Mouse (Mus musculus): ENCODE data around the gene Usp21. TPM values are rescaled to one million over a fixed set of nuclear protein-coding genes. Genes with fewer than 3 reads are reported as not detected.

The Usp21 gene
- polyA plus RNA-seq, 1 experiment = 48.4 TPM

GRCm38 (mm10) chr1:171265971-171266744, 21.6 kb downstream of the Usp21 start:
- DNase-seq (ENCODE audit: low spot score) = no peak

GRCm38 (mm10) chr1:171263666-171264461, 23.9 kb downstream of the Usp21 start:
- DNase-seq (ENCODE audit: low spot score) = no peak

GRCm38 (mm10) chr1:171263185-171263611, 24.6 kb downstream of the Usp21 start:
- no peak for DNase-seq (ENCODE audit: low spot score)

- no peak for DNase-seq (ENCODE audit: low spot score)
Measured at GRCm38 (mm10) chr1:171262594-171263130, 25.1 kb downstream of the Usp21 start.

GRCm38 (mm10) chr1:171260316-171260715, 27.5 kb downstream of the Usp21 start:
- DNase-seq (ENCODE audit: low spot score) = no peak

GRCm38 (mm10) chr1:171258921-171259320, 28.9 kb downstream of the Usp21 start:
- DNase-seq (ENCODE audit: low spot score) = no peak

GRCm38 (mm10) chr1:171257781-171258180, 30.0 kb downstream of the Usp21 start:
- no peak for DNase-seq (ENCODE audit: low spot score)

- DNase-seq (ENCODE audit: low spot score) = no peak
Measured at GRCm38 (mm10) chr1:171256937-171257548, 30.7 kb downstream of the Usp21 start.

- DNase-seq (ENCODE audit: low spot score) = no peak
Measured at GRCm38 (mm10) chr1:171256095-171256818, 31.5 kb downstream of the Usp21 start.

- DNase-seq (ENCODE audit: low spot score) = no peak
Measured at GRCm38 (mm10) chr1:171252415-171252814, 35.4 kb downstream of the Usp21 start.

GRCm38 (mm10) chr1:171251594-171252324, 36.0 kb downstream of the Usp21 start:
- DNase-seq (ENCODE audit: low spot score) = no peak

GRCm38 (mm10) chr1:171250680-171251593, 36.9 kb downstream of the Usp21 start, which contains the start of gene Ndufs2:
Gene Ndufs2, minus strand, starts transcription at chr1:171251388.
- DNase-seq (ENCODE audit: low spot score) = no peak

- no peak for DNase-seq (ENCODE audit: low spot score)
Measured at GRCm38 (mm10) chr1:171249913-171250600, 37.7 kb downstream of the Usp21 start, which contains the start of gene Adamts4. Gene Adamts4, plus strand, starts transcription at chr1:171250421.

GRCm38 (mm10) chr1:171248386-171249226, 39.2 kb downstream of the Usp21 start:
- DNase-seq (ENCODE audit: low spot score) = no peak

GRCm38 (mm10) chr1:171247916-171248315, 39.9 kb downstream of the Usp21 start:
- no peak for DNase-seq (ENCODE audit: low spot score)

GRCm38 (mm10) chr1:171247453-171247841, 40.3 kb downstream of the Usp21 start:
- no peak for DNase-seq (ENCODE audit: low spot score)

- peak; percentile 95 for DNase-seq (ENCODE audit: low spot score)
Measured at GRCm38 (mm10) chr1:171246709-171247452, 40.9 kb downstream of the Usp21 start.
